Mouse (Mus musculus) layer of hippocampus, adult 18-20 months (tissue): ENCODE data around the gene Gm26602. TPM values are rescaled to one million over a fixed set of nuclear protein-coding genes. Genes with fewer than 3 reads are reported as not detected.

ENCODE experiments used
- DNase-seq, 2 experiments: peaks; one replicate each; pipeline ENCODE4 v3.0.0; 2022; ENCODE audit warnings: low spot score in 2 of 2
- microRNA-seq, 2 experiments: library from miRNA; unstranded; fragments of <30 nt; microRNA quantifications; one replicate each; pipeline ENCODE4 v1.2.0; 2021
- total RNA-seq, 2 experiments: library from RNA; stranded (reverse); gene quantifications; 2 replicates each; pipeline ENCODE4 v1.2.3; 2021

Gene Gm26602
- total RNA-seq, 2 experiments from 2014 or later: not detected

GRCm38 (mm10) chr10:79958140-79958816 is 47.6 kb downstream of the Gm26602 start:
- peak; percentile 48 to 71 for DNase-seq

GRCm38 (mm10) chr10:79959412-79959811 is 48.8 kb downstream of the Gm26602 start:
- peak in 1 of 2 experiments; percentile 49 for DNase-seq

- DNase-seq: peak; percentile 99 to 100
These were observed 49.4 kb downstream of the Gm26602 start, which contains the start of gene Wdr18 for GRCm38 (mm10) chr10:79959847-79960601. TSS of gene Wdr18 (plus strand) at chr10:79960152.

Small RNAs within 50 kb of the gene (microRNA-seq; reads per million reads assigned to microRNA genes)
- gene Mir6910: 0 reads per million in 2 experiments

Other genes with a start within 250 kb of the Gm26602 start
- gene Madcam1, start 246.3 kb upstream of the Gm26602 start, total RNA-seq: not detected
- 10 to 100 TPM; 64.4 to 68.5 TPM for gene Tpgs1, start 241.5 kb upstream of the Gm26602 start, total RNA-seq
- gene Cdc34, start 228.7 kb upstream of the Gm26602 start, total RNA-seq: 10 to 100 TPM; 65.4 to 74.2 TPM
- gene Gzmm, start 221.8 kb upstream of the Gm26602 start, total RNA-seq: 1 to 10 TPM; 3.3 to 3.6 TPM
- 100 to 1,000 TPM; 554 to 566 TPM for gene Bsg, start 206.4 kb upstream of the Gm26602 start, total RNA-seq
- gene Hcn2, start 194.2 kb upstream of the Gm26602 start, total RNA-seq: 100 to 1,000 TPM; 134 TPM
- gene Polrmt, start 164.3 kb upstream of the Gm26602 start, total RNA-seq: 10 to 100 TPM; 42.4 to 51.3 TPM
- 1 to 10 TPM; 1.5 to 2.2 TPM for gene Fgf22, start 155.8 kb upstream of the Gm26602 start, total RNA-seq
- 10 to 100 TPM; 84.9 to 87.3 TPM for gene Rnf126, start 143.9 kb upstream of the Gm26602 start, total RNA-seq
- 1 to 10 TPM; 1.8 to 2.5 TPM for gene Fstl3, start 133.6 kb upstream of the Gm26602 start, total RNA-seq
- under 1 TPM; 0.61 to 0.89 TPM for gene Prss57, start 119.9 kb upstream of the Gm26602 start, total RNA-seq
- gene Palm, start 117.3 kb upstream of the Gm26602 start, total RNA-seq: 100 to 1,000 TPM; 293 to 314 TPM
- 1 to 10 TPM in 1 of 2 experiments, under 1 TPM in 1; 0.54 to 1.3 TPM for gene Misp, start 89.9 kb upstream of the Gm26602 start, total RNA-seq
- gene Ptbp1, start 56.4 kb upstream of the Gm26602 start, total RNA-seq: 10 to 100 TPM; 48.8 to 58.4 TPM
- 1 to 10 TPM in 1 of 2 experiments, under 1 TPM in 1; 0.94 to 2.0 TPM for gene Prtn3, start 36.4 kb upstream of the Gm26602 start, total RNA-seq
- 10 to 100 TPM; 30.6 to 34.4 TPM for gene Plppr3, start 36.2 kb upstream of the Gm26602 start, total RNA-seq
- not detected for gene Elane, start 24.6 kb upstream of the Gm26602 start, total RNA-seq
- gene Cfd, start 20.0 kb upstream of the Gm26602 start, total RNA-seq: not detected
- 10 to 100 TPM; 53.8 to 55.2 TPM for gene Med16, start 1.9 kb upstream of the Gm26602 start, total RNA-seq
- 1 to 10 TPM; 6.7 to 7.8 TPM for gene Kiss1r, start 6.1 kb downstream of the Gm26602 start, total RNA-seq
- gene R3hdm4, start 10.4 kb downstream of the Gm26602 start, total RNA-seq: 100 to 1,000 TPM; 366 to 401 TPM
- 1 to 10 TPM; 5.5 to 5.8 TPM for gene Arid3a, start 16.2 kb downstream of the Gm26602 start, total RNA-seq
- 10 to 100 TPM; 40.3 to 42.1 TPM for gene Wdr18, start 49.3 kb downstream of the Gm26602 start, total RNA-seq
- under 1 TPM in 1 of 2 experiments, not detected in 1; 0.15 TPM for gene Grin3b, start 59.9 kb downstream of the Gm26602 start, total RNA-seq
- gene Tmem259, start 73.5 kb downstream of the Gm26602 start, total RNA-seq: 100 to 1,000 TPM; 118 to 123 TPM
- 1 to 10 TPM; 3.6 to 5.2 TPM for gene Cnn2, start 77.7 kb downstream of the Gm26602 start, total RNA-seq
- gene Abca7, start 85.6 kb downstream of the Gm26602 start, total RNA-seq: 10 to 100 TPM; 10.2 to 12.0 TPM
- gene Arhgap45, start 105.8 kb downstream of the Gm26602 start, total RNA-seq: 1 to 10 TPM; 4.1 to 4.2 TPM
- 10 to 100 TPM; 88.2 to 93.9 TPM for gene Polr2e, start 128.9 kb downstream of the Gm26602 start, total RNA-seq
- 100 to 1,000 TPM; 509 to 545 TPM for gene Gpx4, start 136.3 kb downstream of the Gm26602 start, total RNA-seq
- gene Sbno2, start 194.7 kb downstream of the Gm26602 start, total RNA-seq: 10 to 100 TPM; 16.3 to 16.9 TPM
- 100 to 1,000 TPM; 101 to 102 TPM for gene Stk11, start 204.9 kb downstream of the Gm26602 start, total RNA-seq
- gene Atp5d, start 227.8 kb downstream of the Gm26602 start, total RNA-seq: 100 to 1,000 TPM; 354 to 359 TPM
- gene Cbarp, start 230.0 kb downstream of the Gm26602 start, total RNA-seq: 100 to 1,000 TPM; 362 to 363 TPM
- 10 to 100 TPM; 59.4 to 68.4 TPM for gene Midn, start 237.4 kb downstream of the Gm26602 start, total RNA-seq